Mouse (Mus musculus) lung, embryonic 15.5 days (tissue): Measurements from ENCODE around the gene Atp6v0d1. TPM values are rescaled to one million over a fixed set of nuclear protein-coding genes. Genes with fewer than 3 reads are reported as not detected.

ENCODE experiments used
- ATAC-seq: fragments of 200-750 bp; cut with Nextera tagmentation; 2 replicates; pipeline ENCODE4 v1.8.0; 2017; ENCODE audit warnings: moderate number of reproducible peaks, borderline replicate concordance; ENCODE audit not compliant: low FRiP score, low TSS enrichment; ENCODE audit errors: extremely low read depth
- H3K27ac ChIP-seq: fragments of 300-500 bp; sonication (generic); 2 replicates; pipeline ENCODE4 v1.5.1; 2015; ENCODE audit warnings: moderate library complexity, mild to moderate bottlenecking, inconsistent platforms
- H3K27me3 ChIP-seq: fragments of 300-500 bp; sonication (generic); 2 replicates; pipeline ENCODE4 v1.6.1; 2015; ENCODE audit warnings: inconsistent platforms
- H3K36me3 ChIP-seq: fragments of 300-500 bp; sonication (generic); 2 replicates; pipeline ENCODE4 v1.6.1; 2015; ENCODE audit warnings: inconsistent platforms
- H3K4me1 ChIP-seq: fragments of 300-500 bp; sonication (generic); 2 replicates; pipeline ENCODE4 v1.6.1; 2015; ENCODE audit warnings: inconsistent platforms
- H3K4me2 ChIP-seq: fragments of 300-500 bp; sonication (generic); 2 replicates; pipeline ENCODE4 v1.6.1; 2015; ENCODE audit warnings: inconsistent platforms, mild to moderate bottlenecking, moderate library complexity
- H3K4me3 ChIP-seq: fragments of 300-500 bp; sonication (generic); 2 replicates; pipeline ENCODE4 v1.5.1; 2015; ENCODE audit warnings: mild to moderate bottlenecking, inconsistent platforms
- H3K9ac ChIP-seq: fragments of 300-500 bp; sonication (generic); 2 replicates; pipeline ENCODE4 v1.6.1; 2015; ENCODE audit warnings: inconsistent platforms
- H3K9me3 ChIP-seq: fragments of 300-500 bp; sonication (generic); 2 replicates; pipeline ENCODE4 v1.6.1; 2016; ENCODE audit warnings: inconsistent platforms
- WGBS: fragments of 180-500 bp; shearing (Covaris S2); methylation state at CpG from one replicate; pipeline ENCODE4 v1.1.7; 2015; 5-methylcytosine and 5-hydroxymethylcytosine counted together
- polyA plus RNA-seq: library from polyadenylated mRNA; unstranded; fragments of >200 nt; fragmentation: Nextera tagmentation; extraction: Ambion mirVana; gene quantifications from 2 replicates; pipeline ENCODE4 v1.2.1, GENCODE M21; 2015

Gene Atp6v0d1
- polyA plus RNA-seq, 1 experiment from 2014 or later: 82.1 TPM

DNA sequence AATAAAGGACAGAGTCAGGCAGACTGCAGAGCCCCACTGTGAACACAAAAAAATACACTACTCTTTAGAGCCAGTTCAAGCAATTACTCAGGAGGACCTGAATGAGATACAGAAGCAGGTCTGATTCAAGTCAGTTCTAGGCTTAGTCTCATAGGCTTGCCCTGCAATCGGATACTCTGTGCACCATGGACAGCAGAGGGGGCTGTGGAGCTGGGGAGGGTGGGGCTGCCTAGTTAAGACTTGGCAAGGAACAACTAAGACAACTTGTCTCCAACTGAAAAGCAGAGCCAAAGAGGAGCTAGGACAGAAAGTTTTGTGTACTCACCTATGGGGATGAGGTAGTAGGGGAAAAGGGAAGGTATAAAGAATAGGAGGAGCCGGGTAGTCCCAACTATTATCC is 34.1 kb downstream of the Atp6v0d1 start:
- H3K9me3 ChIP-seq: no peaks in the 10 kb centered on the region
- 75% methylated on average over 2 of the region's 2 CpGs for WGBS

DNA sequence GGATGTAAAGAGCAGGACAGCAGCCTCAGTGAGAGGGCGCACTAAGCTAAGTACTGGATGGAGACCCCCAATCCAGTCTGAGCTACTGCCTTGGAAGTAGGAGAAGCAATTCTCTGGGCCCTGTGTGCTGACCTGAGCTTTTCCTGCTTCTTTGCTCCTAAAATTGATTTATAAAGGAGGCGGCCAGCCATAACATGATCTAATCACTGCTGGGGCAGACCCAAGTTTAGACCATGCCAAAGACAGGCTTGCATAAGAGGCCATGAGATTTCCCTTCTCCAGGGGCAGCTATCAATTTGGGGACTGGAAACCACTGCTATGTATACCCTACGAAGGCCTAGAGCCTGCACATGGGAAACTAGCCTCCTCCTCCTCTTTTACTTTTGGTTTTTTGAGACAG is 36.6 kb downstream of the Atp6v0d1 start:
- ATAC-seq: no peak
- H3K27ac ChIP-seq: no peak overlapping the region
- no peaks in the 10 kb centered on the region for H3K27me3 ChIP-seq
- H3K9me3 ChIP-seq: no peaks in the 10 kb centered on the region
- H3K4me2 ChIP-seq: no peak overlapping the region
- H3K4me3 ChIP-seq: no peak overlapping the region
- H3K9ac ChIP-seq: no peak overlapping the region
- peaks cover 18% of the 10 kb centered on the region for H3K36me3 ChIP-seq
- peaks cover 21% of the 10 kb centered on the region for H3K4me1 ChIP-seq
- 87% methylated on average over 3 of the region's 3 CpGs for WGBS

More for the DNA sequence above, 34.1 kb downstream of the Atp6v0d1 start:
- H3K9ac ChIP-seq: no peak overlapping the region
- no peak overlapping the region for H3K4me3 ChIP-seq
- no peak overlapping the region for H3K27ac ChIP-seq
- no peak for ATAC-seq
- no peak overlapping the region for H3K4me2 ChIP-seq
- H3K36me3 ChIP-seq: peaks cover 19% of the 10 kb centered on the region; the same call in 1 of the 2 replicates
- peaks cover 25% of the 10 kb centered on the region for H3K4me1 ChIP-seq
- H3K27me3 ChIP-seq: no peaks in the 10 kb centered on the region

DNA sequence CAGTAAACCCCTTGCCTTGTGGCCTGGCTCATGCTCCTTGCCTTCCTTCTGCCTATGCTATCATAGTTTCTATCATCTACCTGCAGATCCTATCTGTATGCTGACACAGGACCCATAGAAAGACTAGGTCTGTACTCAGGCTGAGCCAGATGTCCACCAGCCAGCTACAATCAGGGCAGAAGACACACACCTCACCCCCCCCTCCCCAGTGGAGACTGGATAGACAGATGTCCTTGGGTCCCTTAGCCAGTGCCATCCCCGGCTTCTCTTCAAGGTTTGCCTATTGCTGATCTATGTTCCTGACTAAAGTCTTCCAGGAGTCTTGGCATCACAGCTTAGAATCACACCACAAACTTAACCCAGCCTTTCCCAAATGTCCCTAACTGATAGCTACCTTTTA is 37.6 kb downstream of the Atp6v0d1 start:
- Histone ChIP-seq H3K9ac (no peak overlapping the region), H3K27ac (no peak overlapping the region), H3K4me1 (peaks cover 11% of the 10 kb centered on the region), H3K4me2 (no peak overlapping the region), H3K27me3 (no peaks in the 10 kb centered on the region), H3K9me3 (no peaks in the 10 kb centered on the region), H3K4me3 (no peak overlapping the region), H3K36me3 (peaks cover 20% of the 10 kb centered on the region)
- no peak for ATAC-seq
- WGBS: 96% methylated on average over 1 of the region's 1 CpGs

DNA sequence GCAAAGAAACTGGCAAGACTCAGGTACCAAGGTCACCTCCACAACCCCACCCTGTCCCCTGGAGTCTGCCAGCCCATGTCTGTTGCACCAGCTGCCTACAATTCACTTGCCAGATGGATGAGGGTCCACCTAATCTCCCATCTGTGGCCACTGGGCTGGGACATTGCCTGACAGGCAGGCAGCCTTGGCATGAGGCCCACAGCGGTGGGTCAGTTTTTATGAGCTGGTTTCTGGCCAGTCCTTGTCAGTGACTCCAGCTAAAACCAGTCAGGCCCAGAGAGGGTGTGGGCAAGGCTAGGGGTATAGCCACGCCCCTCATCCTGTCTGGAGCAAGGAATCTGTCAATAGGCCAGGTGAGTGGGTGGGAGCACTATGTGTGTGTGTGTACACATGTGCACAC is 38.7 kb downstream of the Atp6v0d1 start:
- Histone ChIP-seq H3K27me3 (no peaks in the 10 kb centered on the region), H3K4me3 (no peak overlapping the region), H3K4me1 (0 out of 2 replicates have a peak, but pooled peaks cover 10% of the 10 kb centered on the region), H3K27ac (no peak overlapping the region), H3K4me2 (no peak overlapping the region), H3K36me3 (peaks cover 20% of the 10 kb centered on the region), H3K9ac (no peak overlapping the region), H3K9me3 (no peaks in the 10 kb centered on the region)
- ATAC-seq: no peak
- 66% methylated on average over 2 of the region's 2 CpGs for WGBS

DNA sequence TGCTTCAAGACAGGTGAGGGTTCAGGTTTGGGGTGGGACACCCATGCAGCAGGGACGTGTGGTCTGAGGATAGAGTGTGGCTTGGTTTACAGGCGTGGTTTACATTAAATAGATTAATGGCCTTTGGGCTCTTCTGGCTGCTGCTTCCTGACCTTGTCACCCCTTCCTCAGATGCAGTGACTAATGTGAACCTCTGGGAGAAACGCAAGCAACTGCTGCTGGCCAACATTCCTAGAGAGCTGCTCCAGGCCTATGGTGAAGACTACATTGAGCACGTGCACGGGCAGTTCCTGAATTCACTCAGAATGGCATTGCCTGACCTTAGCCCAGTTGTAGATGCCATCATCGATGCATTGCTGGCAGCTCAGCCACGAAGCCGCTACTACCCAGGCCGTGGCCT is 43.0 kb downstream of the Atp6v0d1 start:
- Histone ChIP-seq H3K4me3 (no peak overlapping the region), H3K9me3 (no peaks in the 10 kb centered on the region), H3K4me2 (no peak overlapping the region), H3K27ac (no peak overlapping the region), H3K36me3 (peaks cover 10% of the 10 kb centered on the region; the same call in 1 of the 2 replicates), H3K27me3 (no peaks in the 10 kb centered on the region), H3K4me1 (peaks cover 46% of the 10 kb centered on the region), H3K9ac (no peak overlapping the region)
- WGBS: 50% methylated on average over 9 of the region's 9 CpGs
- no peak for ATAC-seq

DNA sequence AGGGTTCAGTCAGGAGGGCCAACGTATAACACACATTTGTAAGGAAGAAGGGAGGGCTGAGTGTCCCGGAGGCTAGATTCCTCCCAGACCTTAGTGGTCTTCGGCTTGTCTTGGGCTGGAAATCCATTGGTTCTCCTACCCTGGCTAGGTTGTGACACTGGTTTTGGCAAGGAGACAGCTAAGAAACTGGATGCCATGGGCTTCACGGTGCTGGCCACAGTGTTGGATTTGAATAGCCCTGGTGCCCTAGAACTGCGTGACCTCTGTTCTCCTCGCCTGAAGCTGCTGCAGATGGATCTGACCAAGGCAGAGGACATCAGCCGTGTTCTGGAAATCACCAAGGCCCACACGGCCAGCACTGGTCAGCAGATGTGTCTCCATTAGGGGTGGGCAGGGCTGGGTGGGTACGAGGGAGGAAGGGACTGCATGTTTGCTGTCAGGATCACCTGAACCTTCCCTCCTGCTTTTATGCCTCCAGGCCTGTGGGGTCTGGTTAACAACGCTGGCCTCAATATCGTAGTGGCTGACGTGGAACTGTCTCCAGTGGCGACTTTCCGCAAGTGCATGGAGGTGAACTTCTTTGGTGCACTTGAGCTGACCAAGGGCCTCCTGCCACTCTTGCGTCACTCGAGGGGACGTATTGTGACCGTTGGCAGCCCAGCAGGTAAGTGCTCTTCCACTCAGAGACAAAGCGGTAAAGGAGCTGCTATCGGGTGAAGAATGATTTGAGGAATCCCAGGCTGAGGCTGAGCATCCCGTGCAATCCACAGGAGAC is 43.7 kb downstream of the Atp6v0d1 start:
- Histone ChIP-seq H3K9me3 (no peaks in the 10 kb centered on the region), H3K4me2 (no peak overlapping the region), H3K36me3 (peaks cover 10% of the 10 kb centered on the region; the same call in 1 of the 2 replicates), H3K9ac (no peak overlapping the region), H3K27me3 (no peaks in the 10 kb centered on the region), H3K4me3 (no peak overlapping the region), H3K4me1 (peaks cover 53% of the 10 kb centered on the region), H3K27ac (no peak overlapping the region)
- ATAC-seq: no peak
- 66% methylated on average over 21 of the region's 21 CpGs for WGBS

DNA sequence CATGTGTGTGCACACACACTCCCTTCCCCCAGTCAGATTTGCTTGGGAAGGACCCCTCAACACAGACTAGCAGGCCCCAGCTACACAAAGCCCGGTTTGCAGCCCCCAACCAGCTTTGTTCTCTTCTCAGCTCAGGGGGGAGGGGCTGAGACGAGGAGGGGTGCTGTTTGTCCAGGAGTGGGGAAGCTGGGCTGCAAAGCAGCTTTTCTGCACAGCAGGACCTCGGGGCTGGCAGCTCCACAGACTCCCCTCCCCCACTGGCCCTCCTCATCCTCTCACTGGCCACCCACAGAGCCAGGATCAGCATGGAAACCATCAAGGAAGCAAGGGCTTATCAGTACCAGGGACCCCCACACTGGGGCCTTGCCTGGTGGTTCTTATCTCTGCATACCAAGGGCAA is 44.8 kb downstream of the Atp6v0d1 start:
- no peak overlapping the region for H3K4me2 ChIP-seq
- H3K4me1 ChIP-seq: peaks cover 65% of the 10 kb centered on the region
- no peak overlapping the region for H3K9ac ChIP-seq
- no peak overlapping the region for H3K4me3 ChIP-seq
- WGBS: 4% methylated on average over 3 of the region's 3 CpGs
- H3K27me3 ChIP-seq: no peaks in the 10 kb centered on the region
- H3K9me3 ChIP-seq: no peaks in the 10 kb centered on the region
- ATAC-seq: no peak
- H3K36me3 ChIP-seq: peaks cover 10% of the 10 kb centered on the region; the same call in 1 of the 2 replicates
- H3K27ac ChIP-seq: no peak overlapping the region

DNA sequence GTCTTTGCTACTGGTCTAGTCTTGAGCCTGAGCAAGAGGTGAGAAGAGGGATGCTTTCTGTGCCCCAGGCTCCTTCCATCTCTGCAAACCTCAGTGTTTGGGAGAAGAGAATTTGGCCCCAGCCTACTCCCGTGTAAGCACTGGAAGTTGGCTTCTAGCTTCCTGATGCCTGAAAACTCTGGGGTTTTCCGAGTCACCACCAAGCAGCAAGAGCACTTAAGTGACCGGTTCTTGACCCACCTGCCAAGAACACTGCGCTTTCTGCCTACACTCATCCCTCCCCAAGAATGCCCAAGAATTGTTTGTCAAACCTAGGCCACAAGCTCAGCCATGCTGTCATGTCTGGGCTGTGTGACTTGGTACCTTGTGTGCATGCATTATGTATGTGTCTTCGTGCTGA is 45.3 kb downstream of the Atp6v0d1 start:
- no peak for ATAC-seq
- WGBS: 28% methylated on average over 5 of the region's 5 CpGs
- Histone ChIP-seq H3K4me1 (peaks cover 68% of the 10 kb centered on the region), H3K27me3 (no peaks in the 10 kb centered on the region), H3K4me2 (no peak overlapping the region; the same call in 1 of the 2 replicates), H3K4me3 (no peak overlapping the region), H3K36me3 (peaks cover 10% of the 10 kb centered on the region; the same call in 1 of the 2 replicates), H3K9me3 (no peaks in the 10 kb centered on the region), H3K27ac (no peak overlapping the region), H3K9ac (no peak overlapping the region)

DNA sequence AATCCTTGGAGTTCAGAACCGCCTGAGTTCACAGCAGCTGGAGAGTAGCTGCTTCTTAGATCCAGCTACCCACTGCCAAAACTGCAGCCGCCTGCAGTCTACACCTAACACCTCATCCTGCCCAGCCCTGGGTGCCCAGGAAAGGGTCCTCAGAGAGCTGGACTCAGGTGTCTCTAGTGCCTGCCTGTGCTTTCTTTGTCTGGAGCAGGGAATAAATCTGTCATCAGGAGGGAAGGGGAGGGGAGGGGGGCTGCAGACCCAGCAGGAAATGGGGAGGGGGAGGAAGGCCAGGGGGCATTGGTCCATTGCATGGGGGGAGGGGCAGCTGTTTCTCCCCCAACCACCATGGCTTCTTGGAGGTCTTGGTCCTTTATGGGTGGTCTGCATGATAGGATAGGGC is 46.3 kb downstream of the Atp6v0d1 start:
- no peak for ATAC-seq
- Histone ChIP-seq H3K4me2 (peak overlapping the region; percentile 99), H3K9me3 (no peaks in the 10 kb centered on the region), H3K9ac (no peak overlapping the region), H3K27ac (no peak overlapping the region), H3K4me3 (peak overlapping the region; percentile 55), H3K4me1 (peaks cover 68% of the 10 kb centered on the region), H3K36me3 (peaks cover 5% of the 10 kb centered on the region; the same call in 1 of the 2 replicates), H3K27me3 (no peaks in the 10 kb centered on the region)
- WGBS: 6% methylated on average over 2 of the region's 2 CpGs

DNA sequence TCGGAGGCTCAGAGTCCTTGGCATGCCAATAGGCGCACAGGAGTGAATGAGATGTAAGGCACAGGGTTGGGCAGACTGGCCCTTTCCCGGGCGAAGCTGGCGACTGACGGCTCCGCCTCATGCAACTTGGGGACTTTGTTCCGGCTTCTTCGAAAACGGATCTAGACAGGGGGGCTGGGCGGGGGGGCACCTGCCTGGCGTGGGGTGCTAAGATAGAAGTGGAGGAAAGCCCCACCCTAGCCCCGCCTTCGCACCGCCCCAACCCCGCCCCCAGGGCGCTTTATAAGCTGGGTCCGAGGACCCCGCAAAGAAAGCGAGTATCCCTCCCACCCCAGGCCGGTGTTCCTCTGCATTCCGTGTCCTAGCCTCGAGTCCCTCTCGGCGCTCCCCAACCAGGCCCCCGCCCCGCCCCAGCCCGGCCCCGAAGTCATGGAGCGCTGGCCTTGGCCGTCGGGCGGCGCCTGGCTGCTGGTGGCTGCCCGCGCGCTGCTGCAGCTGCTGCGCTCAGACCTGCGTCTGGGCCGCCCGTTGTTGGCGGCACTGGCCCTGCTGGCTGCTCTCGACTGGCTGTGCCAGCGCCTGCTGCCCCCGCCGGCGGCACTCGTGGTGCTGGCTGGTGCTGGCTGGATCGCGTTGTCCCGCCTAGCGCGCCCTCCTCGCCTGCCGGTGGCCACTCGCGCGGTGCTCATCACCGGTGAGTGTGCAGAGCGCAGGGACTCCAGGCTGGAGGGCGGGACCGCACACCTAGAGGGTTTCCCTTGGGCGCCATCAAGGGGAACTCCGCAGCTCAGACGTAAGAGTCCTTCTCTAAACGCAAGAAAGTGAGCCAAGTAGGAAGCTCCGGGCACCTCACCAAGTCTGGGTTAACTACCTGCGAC is 47.2 kb downstream of the Atp6v0d1 start, which contains the start of gene Hsd11b2:
Gene Hsd11b2 (plus strand): TSS at position 320 of the 878 bp plus-strand sequence.
- H3K4me3 ChIP-seq: peak within 1 kb of the TSS; percentile 55
- H3K9ac ChIP-seq: peak within 1 kb of the TSS; percentile 54
- no peaks in the 10 kb centered on the region; the same call in 1 of the 2 replicates for H3K36me3 ChIP-seq
- peak within 1 kb of the TSS; percentile 71 for H3K27ac ChIP-seq
- H3K9me3 ChIP-seq: no peaks in the 10 kb centered on the region
- under 1% methylated on average over 59 of the region's 68 CpGs for WGBS
- peak within 1 kb of the TSS; percentile 99 for H3K4me2 ChIP-seq
- peak; percentile 53; the same call in 1 of the 2 replicates for ATAC-seq
- H3K4me1 ChIP-seq: peaks cover 68% of the 10 kb centered on the region
- no peaks in the 10 kb centered on the region for H3K27me3 ChIP-seq

DNA sequence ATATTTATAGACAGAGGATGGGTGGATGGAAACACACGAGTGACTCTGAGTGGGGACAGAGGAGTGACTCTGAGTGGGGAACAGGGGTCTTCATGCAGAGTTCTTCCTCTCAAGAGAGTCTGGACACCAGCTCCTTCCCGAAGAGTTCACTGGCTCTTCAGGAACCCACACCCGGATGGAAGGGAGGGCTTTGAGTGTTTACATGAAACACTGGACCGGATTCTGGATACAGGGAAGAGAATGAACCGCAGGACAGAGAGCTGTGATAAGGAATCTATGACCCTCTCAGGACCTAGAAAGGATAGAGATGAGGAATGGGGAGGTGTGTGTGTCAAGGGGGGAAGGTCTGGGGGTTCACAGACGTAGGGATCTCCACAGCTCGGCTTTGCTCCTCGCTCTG is 48.5 kb downstream of the Atp6v0d1 start:
- 21% methylated on average over 8 of the region's 8 CpGs for WGBS
- Histone ChIP-seq H3K4me2 (peak overlapping the region; percentile 27; the same call in 1 of the 2 replicates), H3K4me1 (peaks cover 59% of the 10 kb centered on the region), H3K9ac (no peak overlapping the region), H3K36me3 (no peaks in the 10 kb centered on the region; the same call in 1 of the 2 replicates), H3K9me3 (no peaks in the 10 kb centered on the region), H3K27me3 (no peaks in the 10 kb centered on the region), H3K4me3 (no peak overlapping the region), H3K27ac (no peak overlapping the region)
- ATAC-seq: no peak
